Mouse (Mus musculus) liver, adult (tissue): ENCODE data around the gene Adipor2.

Experiments
- GATA4 ChIP-seq: IDR thresholded peaks from 2 replicates; pipeline ENCODE4 v1.6.1; 2014; ENCODE audit warnings: mild to moderate bottlenecking, low read length; ENCODE audit not compliant: insufficient replicate concordance

Adipor2 gene

DNA sequence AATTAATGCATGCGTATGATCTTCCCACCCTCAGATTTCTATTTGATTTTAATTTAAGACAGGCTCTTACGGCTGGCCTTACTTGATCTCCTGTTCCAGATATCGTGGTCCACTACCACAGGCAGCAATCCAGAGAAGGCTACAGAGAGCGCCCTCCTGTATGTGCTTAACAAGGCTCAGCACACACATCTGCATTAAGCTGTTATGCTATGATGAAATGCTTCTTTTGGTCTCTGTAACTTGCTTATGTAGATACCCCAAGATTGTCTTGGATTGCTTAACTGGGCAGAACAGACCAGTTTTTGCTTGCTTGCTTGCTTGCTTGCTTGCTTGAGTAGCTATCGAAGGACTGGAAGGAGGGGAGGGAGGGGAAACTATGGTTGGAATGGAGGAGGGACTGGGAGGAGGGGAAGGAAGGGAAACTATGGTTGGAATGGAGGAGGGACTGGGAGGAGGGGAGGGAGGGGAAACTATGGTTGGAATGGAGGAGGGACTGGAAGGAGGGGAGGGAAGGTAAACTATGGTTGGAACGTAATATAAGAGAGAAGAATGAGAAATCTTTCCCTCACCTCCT, 14.3 kb upstream of the Adipor2 start:
- no peak for TF ChIP-seq GATA4

DNA sequence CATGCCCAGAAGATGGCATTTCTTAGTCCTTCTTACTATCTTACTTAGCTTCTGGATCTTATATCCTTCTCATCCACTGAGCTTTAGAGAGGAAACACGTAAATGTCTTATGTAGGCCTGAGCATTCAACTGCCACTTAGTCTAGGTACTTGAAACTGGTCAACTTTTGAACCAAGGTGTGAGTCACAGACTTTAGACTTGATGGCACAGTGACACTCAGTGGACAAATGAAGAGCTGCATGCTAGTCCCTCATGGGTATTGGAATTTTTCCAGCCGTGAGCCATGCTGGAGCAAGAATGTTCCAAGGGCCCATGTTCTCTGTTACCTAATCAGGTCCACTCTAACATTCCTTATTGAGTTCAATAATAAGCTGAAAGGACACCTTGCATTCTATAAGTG, 13.0 kb upstream of the Adipor2 start:
- no peak for TF ChIP-seq GATA4

DNA sequence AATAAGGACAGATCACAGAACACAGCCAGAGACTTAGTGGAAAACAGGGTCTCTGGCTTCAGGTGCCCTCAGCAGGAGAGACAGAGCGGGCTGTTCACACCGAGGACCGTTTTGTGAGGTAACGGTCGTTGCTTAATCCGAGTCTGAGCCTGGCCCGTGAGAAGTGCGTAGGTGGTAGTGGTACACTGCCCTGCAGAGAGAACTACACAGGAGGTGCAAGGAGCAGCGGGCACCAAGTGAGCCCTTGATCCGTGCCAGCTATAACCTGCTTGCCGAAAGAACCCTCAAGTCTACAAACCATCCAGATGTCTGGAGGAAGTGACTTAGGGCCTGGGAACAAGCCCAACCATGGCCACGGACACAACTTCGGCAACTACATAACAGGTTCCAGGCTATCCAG, 11.8 kb upstream of the Adipor2 start:
- TF ChIP-seq GATA4, result no peak

DNA sequence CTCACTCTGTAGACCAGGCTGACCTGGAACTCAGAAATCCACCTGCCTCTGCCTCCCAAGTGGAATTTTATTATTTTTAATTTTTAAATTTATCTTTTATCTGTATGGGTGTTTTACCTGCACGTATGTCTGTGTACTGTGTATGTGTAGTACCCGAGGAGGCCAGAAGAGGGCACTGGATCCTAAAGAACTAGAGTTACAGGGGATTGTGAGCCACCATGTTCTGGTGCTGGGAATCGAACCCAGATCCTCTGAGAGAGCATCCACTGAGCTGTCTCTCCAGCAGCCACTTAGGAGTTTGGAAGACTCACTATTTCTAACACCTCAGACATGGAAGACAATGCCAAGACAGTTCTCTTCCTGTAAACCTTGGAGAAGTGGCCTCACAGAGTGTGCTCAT, 11.1 kb upstream of the Adipor2 start:
- TF ChIP-seq GATA4, result no peak

DNA sequence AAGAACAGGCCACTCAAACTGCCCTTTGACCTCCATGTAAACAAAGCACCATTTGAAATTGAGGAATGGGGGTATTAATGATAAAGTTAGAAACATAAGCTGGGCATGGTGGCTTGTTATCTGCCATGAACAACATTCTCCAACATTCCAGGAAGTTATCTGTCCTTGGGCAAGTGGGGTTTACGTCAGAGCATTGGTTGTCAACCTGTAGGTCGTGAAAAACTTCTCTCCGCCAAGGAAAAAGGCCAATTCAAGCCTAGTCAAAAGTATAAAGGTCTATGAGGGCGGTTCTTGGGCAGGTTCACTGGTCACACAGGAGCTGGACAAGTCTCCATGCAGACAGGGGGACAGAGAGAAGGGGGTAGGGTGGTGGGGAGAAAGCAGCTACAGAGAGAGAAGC, 3.5 kb upstream of the Adipor2 start:
- 0 out of 2 replicates have a peak, but pooled peaks have one; percentile 47 for TF ChIP-seq GATA4

DNA sequence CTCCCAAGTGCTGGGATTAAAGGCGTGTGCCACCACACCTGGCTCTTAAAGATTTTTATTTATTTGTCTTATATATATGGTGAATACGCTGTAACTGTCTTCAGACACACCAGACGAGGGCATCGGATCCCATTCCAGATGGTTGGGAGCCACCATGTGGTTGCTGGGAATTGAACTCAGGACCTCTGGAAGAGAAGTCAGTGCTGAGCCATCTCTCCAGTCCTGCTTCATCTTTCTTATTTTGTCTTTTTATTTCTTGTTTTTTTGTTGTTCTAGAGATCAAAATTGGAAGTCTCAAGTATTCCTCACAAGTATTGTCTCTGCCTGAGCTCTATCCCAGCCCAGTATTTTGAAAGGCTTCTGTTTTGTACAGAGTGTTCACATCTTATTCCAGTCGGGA, 2.9 kb upstream of the Adipor2 start:
- no peak for TF ChIP-seq GATA4

DNA sequence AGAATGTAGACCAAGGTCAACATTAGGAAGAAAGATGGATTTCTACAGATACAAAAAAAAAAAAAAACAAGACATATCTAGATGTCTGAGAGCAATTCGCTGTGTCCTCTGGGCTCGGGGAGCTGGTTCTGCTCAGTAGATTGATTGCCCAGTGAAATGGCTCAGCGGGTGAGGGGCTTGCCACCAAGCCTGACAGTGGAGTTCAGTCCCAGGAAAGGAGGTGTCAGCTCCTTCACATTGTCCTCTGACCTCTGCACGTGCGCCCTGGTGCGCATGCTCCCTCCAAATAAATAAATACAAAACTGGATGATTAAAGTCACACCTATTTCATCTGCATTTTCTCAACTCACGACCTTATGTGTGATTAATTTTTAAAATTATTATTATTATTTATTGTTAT, 1.9 kb upstream of the Adipor2 start:
- TF ChIP-seq GATA4, result no peak

DNA sequence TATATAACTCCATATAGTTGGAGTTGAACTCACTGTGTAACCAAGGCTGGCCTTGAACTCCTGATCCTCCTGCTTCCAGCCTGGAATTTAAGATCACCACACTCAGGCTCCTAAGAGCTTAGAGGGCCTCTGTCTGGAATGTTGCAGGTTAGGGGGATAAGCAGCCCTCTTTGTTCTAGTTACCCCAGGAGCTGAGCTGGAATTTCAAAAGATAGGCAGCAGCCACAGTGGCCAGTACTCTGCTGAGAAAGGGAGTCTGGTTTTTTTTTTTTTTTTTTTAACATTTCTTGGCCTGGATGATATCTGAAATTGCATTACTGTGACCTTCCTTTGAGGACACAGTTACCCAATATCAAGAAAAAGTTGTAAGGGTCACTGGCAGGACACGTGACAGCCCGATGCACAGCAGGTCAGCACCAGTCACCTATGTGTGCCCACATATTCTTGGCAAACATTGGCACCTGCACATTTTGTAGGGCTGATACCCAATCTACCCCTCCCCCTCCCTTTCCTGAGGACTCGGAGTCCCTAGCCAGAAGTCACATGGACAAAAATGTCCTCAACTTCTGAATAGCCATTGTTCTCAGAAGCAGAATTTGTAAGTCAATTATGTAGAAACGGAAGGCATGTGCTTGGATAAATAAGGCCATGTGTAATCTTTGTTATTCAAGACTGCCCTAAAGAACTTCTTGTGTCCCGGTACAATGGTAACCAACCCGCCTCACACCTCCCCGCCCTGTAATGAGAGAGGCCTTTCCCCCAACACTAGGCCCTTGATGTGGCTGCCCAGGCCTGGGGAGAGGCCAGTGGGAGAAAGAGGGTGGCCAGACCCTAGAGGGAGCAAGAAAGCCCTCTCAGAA, 1.1 kb upstream of the Adipor2 start:
- TF ChIP-seq GATA4, result peak; percentile 81

DNA sequence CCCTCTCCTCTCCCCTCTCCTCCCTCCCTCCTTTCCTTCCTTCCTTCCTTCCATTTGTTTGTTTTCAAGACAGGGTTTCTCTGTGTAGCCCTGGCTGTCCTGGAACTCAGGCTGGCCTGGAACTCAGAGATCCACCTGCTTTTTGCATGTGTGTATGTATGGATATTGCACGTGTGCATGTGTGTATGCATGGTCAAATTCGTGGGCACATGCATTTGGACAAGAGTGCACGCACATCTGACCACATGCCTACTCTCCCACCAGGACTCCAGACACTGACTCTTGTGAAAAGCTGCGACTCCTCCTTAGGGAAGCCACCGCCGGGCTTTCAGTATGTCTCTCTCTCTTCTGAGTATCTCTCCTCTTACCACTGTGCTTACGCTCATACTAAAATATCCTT, 317 bp upstream of the Adipor2 start:
- no peak for TF ChIP-seq GATA4

DNA sequence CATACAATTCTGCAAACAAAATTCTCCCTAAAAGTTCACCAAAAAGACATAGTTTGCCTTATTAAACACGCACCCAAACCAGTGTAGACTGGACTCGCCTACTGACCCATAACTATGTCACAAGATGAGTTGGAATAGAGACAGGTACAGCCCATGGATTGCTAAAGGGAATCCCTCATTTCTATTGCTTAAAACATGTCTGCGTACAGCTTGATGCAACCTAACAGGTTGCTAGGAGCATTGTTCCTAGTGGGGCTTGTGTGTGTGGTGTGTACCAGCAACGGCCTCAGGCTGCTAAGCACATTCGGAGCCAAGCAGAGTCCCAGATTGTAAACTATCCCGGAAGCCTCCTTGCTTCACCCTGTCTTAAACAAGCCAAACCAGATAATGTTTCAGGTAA, 861 bp downstream of the Adipor2 start:
- no peak for TF ChIP-seq GATA4

DNA sequence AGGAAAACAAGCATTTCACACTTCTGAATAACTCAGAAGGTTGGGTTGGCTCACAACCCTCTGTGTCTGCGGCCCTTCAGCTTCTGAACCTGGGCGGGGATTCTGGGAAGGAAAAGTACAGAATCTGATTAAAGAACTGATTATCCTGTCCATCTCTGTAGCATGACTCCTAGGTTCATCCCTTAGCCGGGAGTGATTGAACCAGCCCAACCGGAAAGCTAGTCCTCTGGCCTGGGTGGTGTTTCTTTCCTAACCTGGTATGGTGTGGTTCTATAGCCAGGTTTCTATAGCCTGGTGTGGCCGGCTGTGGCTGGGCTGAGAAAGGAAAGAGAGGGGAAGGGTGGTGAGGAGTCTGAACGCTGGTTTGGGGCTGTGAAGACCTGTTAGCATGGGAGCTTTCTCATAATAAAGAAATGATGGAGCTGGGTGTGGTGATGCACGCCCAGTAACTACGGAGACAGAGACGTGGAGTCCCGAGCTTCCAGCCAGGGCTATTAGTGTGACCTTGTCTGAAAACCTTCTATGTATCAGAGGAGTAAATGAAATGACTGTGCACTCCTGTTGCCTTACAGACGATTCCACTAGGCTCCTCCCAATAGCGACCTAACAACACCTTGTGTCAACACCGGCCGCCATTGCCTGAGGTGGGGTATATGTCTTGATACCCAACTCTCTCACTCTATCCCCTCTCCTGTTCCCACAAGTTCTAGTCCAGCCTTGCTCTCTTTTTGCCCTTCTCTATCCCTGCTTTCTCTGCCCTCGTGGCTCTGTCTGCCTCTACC, 3.1 kb downstream of the Adipor2 start:
- TF ChIP-seq GATA4, result no peak

DNA sequence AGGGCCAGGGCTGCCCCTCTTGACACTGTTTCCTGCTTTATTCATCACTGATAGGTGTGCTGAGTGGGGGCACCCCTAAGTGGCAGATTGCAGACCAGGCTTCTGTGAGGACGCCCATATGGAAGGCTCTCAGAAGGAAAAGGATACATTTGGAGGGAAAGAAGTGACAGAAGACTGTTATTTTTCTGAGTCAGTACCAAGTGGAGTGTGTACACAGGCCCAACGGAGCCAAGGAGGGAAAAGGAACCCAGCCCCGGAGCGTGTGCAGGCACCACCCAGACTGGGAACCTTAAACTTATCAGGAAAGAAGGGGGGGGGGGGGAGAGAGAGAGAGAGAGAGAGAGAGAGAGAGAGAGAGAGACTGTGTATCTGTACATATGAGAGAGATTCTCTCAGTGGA, 4.9 kb downstream of the Adipor2 start:
- TF ChIP-seq GATA4, result no peak

DNA sequence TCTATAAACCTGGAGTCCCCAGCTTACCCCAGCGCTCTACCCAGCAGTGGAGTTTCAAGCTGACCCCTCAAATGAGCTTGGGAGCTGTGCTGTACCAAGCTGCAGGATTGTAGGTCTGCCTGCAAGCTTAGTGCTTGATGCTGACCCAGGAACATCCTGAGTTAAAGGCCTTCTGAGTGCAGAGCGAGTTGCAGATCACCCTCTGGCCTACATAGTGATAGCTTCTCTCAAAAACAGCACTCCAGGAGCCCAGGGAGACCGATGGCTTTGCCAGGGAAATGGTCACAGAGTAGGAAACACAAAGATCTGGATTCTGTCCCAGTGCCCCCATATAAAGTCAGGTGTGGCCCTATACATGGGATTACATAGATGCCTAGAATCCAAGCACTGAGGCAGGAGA, 6.0 kb downstream of the Adipor2 start:
- no peak for TF ChIP-seq GATA4

DNA sequence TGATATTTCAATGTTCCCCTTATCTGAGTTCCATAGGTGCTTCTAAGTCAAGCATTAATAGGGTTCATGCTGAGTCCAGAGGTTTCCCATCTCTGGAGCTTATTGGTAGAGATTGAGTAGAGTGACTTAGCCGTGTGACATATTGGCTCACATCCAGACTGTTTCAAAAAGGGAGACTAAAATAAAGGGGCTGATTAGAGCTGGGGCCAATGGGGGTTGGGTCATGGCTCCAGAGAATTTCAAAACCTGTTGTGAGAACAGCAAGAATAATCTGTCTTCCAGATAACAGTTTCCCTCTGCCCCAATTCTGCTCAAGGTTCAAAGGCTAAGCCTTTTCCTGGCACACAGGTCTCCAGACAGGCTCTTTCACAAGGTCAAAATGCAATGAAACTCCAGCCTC, 7.7 kb downstream of the Adipor2 start:
- TF ChIP-seq GATA4, result peak; percentile 95

DNA sequence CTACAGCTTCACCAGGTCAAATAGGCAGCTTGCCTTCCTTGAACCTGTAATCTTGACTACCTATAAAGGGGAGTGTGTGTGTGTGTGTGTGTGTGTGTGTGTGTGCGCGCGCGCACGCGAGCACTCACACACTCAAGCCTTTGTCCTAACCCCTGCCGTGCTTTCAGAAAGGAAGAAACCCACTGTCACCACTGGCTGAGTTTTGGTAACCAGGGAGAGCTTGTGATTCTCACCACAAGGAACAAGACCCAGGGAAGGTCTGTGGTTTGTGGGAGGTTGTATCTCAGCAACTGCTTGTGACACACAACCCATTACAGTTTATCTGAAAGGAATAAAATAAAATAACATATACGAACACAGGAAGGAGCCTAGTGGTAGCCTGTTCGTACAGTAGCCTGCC, 8.9 kb downstream of the Adipor2 start:
- no peak for TF ChIP-seq GATA4

DNA sequence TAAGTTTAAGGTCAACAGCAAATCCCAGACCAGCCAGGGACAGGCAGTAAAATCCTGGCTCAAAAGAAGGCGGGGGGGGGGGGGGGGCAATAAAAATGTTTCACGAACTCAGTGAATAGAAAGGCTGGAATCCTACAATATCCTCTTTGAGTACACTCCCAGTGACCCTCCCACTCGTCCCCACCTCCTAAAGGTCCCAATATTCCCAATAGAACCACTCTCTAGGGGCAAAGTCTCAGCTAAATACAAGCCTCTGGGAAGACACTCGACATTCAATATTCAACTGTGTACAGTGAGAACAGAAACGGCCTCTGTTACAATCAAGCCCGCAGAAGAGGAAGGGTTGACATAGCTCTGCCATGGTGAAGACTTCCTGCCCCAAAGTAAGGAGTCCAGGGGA, 9.7 kb downstream of the Adipor2 start:
- TF ChIP-seq GATA4, result no peak

DNA sequence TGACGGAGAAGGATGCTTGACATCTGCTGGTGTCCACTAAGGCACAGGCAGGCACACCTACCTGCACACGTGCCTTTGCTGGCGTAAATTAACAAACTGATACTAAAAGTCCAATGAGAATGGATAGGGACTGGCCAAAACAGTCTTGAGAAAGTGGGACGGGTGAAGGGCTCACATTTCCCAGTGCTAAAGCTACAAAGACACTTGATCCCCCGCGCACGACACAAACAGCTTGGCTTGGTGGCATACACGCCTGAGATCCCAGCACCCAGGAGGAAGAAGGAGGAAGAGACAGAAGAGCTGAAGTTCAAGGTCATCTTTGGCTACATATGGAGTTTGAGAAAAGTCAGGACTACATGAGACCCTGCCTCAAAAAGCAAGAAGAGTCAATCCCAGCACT, 11.0 kb downstream of the Adipor2 start:
- TF ChIP-seq GATA4, result no peak

DNA sequence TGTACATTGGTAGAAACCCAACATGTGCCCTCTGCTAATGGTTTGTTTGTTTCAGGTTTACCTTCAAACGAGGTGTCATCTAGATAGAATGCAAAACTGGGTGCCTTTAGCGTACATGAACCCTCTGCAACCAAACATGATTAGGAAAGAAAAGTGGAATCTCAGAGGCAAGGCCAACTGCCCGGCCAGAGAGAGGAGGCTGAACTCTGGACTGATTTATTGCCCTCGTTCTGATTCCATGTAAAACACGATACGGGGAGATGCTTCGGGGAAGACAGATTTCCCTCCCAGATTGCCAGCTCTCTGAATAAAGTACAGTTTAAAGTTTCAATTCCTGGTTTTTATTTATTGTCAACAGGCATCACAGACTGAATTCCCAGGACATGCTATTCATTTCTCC, 12.2 kb downstream of the Adipor2 start:
- peak; percentile 57; the same call in 1 of the 2 replicates for TF ChIP-seq GATA4
